Mouse (Mus musculus) myocyte (in vitro differentiated cells): ENCODE measurements at regions not wholly inside any gene's neighbourhood (a gene's known extent, or its start where the extent isn't known, plus 50 kb on each side); places are given as distances from the start of the nearest gene placed in this dataset.

Experiments used
- MYOD1 ChIP-seq, 3 experiments: IDR thresholded peaks; one replicate each; pipeline ENCODE4 v1.6.1; 2011; ENCODE audit warnings: control low read depth in 2 of 3, low read depth in 2 of 3, mild to moderate bottlenecking in 2 of 3, moderate library complexity in 1 of 3; ENCODE audit not compliant: insufficient read length in 2 of 3, control insufficient read depth in 1 of 3
- POLR2AphosphoS2 ChIP-seq: IDR thresholded peaks from one replicate; pipeline ENCODE4 v1.6.1; 2011; ENCODE audit warnings: low read depth, control low read depth; ENCODE audit not compliant: insufficient read length
- USF1 ChIP-seq: IDR thresholded peaks from one replicate; pipeline ENCODE4 v1.6.1; 2011; ENCODE audit warnings: low read depth, mild to moderate bottlenecking, control low read depth, moderate library complexity

- TF ChIP-seq USF1 (no peak), POLR2AphosphoS2 (no peak), MYOD1 (IDR thresholded peaks at IDR 0.05; ENCODE audit: control insufficient read depth in 1 of 3, insufficient read length in 2 of 3, low read depth in 2 of 3) (no peak)
Measured at GRCm38 (mm10) chr2:63472248-63472647, 288.2 kb upstream of the Kcnh7 start.
